Mouse (Mus musculus) right cerebral cortex, postnatal 4 days (tissue): ENCODE results near the gene Sox12.
"Not testable (repeated sequence)": the region's sequence is repeated elsewhere in the genome, so short reads cannot be mapped to it uniquely, and the experiment has no call there.

ENCODE experiments used
- DNase-seq: peaks from one replicate; pipeline ENCODE4 v3.0.0-alpha.2; 2022

Gene Sox12

DNA sequence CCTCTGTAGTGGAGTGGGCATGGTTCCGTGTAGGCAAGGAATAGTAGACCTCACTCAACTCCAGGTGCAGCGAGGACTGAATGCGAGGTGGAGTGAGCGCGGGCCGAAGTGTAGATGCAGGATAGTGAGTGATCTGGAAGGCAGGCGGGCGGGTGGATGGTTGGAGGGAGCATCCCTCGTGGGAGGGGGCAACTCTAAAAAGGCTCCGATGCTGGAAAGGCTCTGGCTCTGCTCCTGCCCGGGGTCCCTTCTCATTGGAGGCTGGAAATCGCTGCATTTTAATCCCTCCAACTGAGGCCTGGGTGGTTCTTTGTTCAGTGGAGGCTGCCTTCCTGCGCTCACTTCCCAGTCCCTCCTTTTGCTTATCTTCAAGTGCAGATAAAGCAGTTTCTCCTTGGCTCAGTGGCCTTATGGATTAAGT lies 1.3 kb upstream of the Sox12 start:
- DNase-seq: peak; percentile 69

DNA sequence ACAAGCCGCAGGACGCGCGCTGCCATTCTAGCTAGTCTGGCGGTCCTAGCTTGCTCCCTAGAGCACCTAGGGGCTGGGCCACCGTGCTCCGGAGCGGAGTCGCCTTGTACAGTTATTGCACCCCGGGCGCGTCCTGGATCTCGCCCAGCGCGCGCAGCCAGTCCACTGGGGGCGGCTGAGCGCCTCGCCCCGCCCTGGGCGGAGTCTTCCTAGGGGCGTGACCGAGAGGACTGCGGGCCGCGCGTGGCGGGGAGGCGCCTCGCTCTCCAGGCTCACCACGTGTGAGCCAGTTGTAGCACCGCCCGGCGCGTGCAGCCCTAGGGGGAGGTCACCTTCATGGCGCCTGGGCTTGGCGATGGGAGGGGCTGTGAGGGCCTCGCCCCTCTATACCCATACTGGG lies 828 bp upstream of the Sox12 start:
- peak; percentile 90 for DNase-seq

DNA sequence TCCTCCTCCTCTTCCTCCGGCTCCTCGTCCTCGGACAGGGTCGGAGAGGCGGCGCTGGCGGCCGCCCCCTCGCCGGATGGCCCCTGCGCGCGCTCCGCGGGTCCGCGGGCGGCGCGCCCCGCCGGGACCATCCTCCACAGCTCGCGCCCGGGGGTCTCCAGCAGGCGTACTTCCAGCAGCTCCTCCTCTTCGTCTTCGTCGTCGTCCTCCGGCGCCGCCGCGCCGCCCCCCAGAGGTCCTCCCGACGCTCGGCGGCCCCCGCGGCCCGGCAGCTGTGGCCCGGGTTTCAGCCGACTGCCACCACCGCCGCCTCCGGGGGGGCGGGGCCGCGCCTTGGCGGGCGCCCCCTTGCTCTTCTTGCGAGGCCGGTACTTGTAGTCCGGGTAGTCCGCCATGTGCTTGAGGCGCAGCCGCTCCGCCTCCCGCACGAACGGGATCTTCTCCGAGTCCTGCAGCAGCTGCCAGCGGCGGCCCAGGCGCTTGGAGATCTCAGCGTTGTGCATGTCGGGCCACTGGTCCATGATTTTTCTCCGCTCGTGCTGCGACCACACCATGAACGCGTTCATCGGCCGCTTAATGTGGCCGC lies 766 bp downstream of the Sox12 start:
- peak; percentile 79 for DNase-seq

DNA sequence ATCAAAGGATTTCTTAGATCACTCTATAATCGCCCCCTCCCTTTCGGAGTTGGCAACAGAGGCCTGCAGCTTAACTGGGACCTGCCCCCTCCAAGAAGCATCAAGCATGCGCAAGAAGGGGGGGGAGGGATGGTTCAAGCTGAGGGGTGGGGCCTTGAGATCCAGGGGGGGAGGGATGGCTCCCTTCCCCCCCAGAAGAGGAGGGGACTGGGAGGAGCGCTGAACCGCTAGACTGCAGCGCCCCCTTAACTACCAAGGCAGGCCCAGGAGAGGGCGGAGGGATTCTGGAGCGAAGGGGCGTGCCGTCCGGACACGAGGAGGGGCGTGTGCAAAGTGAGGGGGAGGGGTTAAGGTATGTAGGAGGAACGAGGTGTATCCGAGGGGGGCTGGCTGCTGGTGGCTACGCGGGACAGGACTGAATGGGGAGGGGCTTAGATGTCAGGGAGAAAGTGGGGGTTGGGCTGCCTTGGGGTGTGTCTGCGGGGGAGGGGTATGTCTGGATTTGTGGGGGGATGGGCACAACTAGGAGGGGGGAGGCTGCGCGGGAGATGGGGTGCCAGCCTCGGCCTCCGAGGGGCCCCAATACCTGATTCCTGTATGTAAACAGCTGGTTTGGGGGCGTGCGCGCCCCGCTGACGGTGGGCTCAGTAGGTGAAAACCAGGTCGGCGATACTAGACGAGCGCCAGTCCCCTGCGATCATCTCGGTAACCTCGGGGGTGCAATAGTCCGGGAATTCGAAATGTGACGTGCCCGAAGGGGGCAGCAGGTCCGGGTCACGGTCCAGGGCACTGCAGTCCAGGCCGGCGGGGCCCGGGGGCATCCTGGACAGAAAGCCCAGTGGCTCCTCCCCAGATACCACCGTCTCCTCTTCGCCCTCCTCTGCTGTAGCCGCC lies 1.5 kb downstream of the Sox12 start:
- DNase-seq: peak; percentile 81

DNA sequence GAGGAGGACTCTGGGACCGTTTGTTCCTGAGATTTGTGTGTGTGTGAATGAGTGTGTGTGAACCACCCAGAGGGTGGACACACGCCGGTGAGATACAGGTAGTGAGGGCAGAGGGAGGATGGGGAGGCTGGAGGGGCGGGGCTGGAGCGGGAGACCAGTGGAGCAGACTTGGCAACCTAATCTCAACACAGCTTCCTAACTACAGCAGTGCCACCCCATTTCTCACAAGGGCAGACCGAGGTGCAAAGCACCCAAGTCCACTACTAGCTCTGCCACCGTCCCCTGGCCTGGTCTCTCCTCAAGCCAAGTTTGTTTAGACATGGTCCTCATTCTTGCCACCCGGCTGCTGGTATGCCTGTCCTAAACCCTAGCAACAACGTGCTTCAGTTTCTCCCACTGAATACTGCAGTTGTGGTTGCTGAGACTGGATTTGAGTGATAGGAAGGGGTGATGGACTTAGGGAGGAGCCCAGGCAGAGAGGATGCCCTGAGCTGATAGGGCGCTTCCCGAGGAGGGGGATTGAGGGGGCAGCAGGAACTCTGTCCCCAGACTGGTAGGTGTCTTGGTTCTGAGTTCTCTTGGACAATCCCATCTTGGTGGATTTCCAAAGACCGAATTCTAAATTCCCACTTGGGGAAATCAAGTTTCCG lies 2.5 kb downstream of the Sox12 start:
- no peak for DNase-seq

DNA sequence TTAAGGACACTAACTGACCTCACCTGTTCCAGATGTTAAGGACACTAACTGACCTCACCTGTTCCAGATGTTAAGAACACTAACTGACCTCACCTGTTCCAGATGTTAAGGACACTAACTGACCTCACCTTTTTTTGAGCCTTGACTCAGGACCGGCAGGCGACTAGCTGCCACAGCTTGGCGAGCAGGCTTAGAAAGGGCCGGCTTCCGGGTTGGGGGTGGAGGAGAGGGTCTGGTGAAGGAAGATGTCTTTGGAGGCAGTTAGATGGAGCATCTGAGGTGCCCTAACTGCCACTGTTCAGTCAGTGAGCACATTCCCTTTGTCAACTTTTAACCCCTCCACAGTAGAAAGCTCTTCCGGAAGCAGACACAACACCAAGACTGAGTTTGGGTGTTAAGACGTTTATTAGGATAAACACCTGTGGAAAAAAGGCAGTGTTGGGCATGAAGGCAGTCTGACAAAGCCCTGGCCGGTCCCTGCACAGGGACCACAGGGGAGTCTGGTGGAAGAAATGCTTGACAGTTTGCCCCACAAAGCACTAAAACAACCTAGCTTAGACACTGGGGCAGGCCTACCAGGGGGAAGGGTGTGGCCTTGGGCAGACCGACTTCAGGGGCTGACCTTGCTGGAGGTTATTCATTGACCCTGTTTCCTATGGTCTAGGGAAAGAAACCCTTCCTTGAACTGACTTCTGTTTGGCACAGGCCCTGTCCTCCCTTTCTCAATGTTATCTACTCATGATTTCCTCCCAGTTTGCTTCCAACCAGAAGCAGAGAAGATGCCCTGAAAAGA lies 4.4 kb downstream of the Sox12 start:
- no peak for DNase-seq

DNA sequence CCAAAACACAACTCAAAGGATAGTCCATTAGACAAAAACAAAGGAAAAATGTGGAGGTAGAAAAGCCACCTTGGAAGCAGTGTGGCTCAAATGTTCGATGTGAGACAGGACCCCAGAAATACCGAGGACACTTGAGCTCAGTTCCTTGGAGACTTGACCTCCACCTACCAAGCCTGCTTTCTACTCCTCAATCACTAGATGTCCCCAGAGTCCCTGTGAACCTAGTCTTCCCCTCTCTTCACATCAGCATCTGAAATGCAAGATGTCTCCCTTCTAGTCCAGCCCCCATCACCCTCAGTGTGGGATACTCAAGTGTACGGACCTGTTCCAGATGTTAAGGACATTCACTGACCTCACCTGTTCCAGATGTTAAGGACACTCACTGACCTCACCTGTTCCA lies 5.1 kb downstream of the Sox12 start:
- DNase-seq: no peak

DNA sequence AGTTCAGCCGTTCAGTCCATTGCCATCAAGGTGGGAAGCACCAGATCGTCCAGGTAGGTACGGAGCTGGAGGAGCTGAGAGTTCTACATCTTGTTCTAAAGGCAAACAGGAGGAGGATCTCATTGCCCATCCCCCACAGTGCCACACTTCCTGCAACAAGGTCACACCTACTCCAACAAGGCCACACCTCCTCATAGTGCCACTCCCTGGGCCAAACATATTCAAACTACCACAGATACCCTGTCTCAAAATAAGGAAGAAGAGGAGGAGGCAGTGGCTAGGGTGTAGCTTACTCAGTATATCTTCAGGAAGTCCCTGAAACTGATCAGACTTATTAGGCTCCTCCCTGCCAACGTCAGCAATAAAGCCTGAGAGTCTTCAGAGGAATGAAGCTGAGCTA lies 13.7 kb downstream of the Sox12 start:
- no peak for DNase-seq

DNA sequence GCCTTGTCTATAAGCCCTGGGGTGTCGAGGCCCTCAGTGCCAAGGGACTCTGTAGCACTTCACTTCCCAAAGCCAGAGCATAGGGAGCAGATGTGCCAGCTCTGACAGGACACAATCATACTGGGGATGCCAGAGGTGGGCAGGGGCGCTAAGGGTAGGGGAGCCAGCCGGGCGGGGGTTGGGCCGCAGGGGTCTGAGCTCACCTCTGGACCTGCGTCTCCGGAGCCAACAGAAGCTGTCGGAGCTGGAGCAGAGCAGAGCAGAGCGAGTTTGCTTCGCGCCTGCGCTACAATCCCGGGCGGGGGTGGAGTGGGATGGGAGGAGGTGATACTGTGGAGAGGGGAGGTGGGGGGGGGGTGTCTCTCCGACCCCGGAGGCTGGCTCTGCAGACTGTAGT lies 21.5 kb downstream of the Sox12 start, which contains the start of gene Nrsn2:
Gene Nrsn2 (minus strand): TSS at position 294 of the 397 bp plus-strand sequence.
- DNase-seq: peak; percentile 56

DNA sequence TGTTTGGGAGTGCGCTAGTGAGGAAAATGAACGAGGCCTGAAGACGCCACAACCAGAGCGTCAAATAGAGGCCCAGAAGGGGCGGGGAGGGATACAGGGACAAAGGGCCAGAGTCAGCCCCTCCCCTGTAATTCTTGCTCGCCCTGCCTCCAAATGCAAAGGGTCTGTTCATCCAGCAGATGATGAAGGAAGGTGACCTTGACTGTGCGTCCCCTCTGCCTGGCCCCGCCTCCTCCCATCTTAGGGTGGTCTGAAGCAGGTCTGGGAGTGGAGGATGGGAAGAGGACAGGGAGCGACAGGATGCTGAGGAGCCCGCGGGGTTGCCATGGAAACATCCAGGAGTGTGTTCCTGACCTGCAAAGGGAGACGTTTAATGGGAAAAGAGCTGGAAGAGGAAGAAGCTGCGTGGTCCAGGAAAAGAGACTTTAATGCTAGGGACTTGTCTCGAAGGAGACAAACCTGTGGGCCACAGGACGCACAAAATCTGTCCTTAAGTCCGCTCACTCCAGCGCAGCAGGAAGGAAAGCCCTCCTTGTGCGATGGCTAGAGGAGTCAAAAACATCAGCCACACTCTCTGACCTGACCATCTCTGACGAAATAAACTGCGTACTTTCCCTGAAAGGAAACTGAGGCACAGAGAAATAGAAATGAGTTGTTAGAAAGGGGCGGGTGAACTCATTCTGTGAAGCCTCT lies 22.1 kb downstream of the Sox12 start:
- DNase-seq: peak; percentile 54

DNA sequence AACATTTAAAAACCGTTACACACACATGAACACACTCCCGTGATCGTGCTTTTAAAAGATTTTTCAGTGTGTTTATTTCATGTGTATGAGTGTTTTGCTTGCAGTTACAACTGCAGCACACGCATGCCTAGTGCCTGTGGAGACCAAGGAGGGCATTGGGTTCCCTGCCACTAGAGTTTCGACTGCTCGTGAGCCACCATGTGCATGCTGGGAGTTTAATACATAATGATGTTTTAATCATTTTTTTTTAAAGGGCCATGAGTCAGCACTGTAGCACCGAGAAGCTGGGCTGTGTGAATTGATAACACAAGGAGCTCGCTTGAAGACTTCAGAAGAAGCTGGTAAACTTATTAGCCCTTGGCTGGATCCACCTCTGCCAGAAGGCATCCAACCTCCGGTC lies 24.3 kb downstream of the Sox12 start:
- DNase-seq: no peak

DNA sequence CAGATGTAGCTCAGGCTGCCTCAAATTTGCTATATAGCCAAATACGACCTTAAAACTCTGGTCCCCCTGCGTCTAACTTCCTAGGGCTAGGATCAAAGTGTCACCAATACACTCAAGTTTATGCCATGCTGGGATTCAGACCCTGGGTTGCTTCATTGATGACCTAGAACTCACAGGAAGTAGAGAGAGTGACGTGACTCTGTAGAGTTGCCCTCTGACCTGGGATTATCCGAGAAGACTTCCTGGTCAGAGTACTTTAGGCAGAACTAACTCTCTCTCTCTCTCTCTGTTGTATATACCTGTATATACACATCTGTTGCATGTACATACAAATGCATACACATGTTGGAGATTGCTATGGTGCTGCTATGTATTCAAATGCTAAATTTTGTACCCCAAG lies 25.2 kb downstream of the Sox12 start:
- DNase-seq: no peak

DNA sequence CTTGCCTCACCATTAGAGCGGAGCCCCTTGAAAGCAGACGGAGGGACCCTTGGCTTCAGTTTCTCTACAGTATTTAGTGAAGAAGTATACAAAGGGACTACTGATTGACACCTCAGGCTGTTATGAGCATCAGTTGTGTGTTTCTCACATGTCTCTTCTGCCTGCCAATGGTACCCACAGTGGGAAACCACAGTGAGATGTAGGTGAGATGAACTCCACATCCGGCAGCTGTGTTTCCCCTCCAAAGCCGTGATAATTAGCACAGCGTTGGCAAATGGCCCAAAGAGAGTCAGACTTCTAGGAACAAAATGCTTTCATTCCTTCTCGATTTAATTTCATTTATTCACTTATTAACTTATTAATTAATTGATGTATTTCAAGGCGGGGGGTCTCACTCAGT lies 25.8 kb downstream of the Sox12 start:
- no peak for DNase-seq

DNA sequence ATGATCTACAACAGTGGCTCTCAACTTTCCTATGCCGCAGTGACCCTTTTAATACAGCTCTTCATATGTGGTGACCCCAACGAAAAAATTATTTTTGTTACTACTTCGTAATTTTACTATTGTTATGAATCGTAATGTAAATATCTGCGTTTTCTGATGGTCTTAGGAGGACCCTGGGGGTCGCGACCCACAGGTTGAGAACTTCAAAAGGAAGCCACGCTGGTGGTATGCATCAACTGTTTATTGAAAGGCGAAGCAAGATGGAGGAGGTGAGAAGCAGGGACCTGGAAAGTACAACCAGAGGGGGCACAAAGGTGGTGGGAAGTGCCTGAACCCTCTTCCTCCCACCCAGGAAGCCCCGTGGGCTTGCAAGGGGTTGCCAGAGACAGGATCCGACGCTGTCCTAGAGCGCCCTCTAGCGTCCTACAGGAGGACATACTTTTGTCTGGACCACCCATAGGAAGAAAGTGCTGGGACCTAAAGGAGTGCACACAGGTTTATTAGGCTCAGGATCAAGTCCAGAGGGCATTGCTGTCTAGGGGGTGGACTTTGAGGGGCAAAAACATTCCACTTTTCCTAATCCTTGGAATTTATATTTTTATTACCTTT lies 29.2 kb downstream of the Sox12 start:
- DNase-seq: peak; percentile 54

DNA sequence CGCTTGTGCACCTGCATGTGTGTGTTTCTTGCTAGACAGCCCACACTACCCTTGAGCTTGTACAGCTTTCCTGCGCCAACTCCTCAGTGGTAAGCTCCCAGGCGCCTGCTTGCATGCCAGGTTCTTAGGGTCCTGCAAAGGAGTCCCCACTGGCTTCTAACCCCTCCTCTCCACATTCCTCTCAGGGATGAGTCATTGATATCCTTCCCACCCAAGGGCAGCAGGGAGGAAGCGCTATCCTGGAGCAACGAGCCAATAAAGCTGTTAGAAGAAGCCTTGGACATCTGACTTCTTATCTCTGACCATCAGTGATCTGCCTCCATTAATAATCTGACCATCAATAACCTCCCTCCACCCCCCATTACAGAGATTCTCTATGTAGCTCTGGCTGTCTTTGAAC lies 29.9 kb downstream of the Sox12 start:
- DNase-seq: no peak

DNA sequence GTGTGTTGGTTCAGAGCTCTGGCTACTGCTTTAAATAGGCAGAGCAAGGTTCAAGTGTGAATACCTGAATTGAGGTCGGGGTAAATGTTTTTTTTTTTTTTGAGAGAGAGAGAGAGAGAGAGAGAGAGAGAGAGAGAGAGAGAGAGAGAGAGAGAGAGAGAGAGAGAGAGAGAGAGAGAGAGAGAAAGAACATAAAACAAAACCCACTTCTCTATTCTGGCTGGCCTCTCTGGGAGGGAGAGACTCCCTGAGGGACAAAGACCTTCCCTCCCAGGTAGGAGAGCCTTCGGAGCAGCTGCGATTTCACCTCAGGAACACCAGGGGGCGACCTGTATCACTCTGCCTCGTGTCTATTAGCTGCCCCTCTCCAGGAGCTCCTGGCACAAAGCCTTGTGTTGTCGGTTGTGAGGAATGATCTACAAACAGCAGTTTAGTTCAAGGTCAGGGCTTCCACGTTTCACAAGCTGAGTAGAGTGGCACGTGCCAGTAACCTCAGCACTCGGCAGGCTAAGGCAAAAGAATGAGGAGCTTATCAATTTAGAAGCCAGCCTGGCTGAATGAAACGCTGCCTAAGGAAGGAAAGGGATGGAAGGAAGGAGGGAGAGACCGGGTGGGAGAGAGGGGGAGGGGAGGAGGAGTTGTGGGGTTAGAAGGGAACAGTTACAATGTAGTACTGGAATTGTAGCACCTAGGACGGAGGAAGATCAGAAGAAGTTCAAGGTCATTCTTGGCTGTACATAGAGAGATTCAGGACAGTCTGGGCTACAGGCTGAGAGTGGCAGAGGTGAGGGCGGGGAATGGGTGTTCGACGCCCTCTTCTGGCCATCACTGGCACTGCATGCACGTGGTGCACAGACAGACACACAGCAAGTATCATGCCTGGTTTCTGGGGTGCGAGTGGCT lies 34.4 kb downstream of the Sox12 start:
- peak; percentile 69 for DNase-seq

DNA sequence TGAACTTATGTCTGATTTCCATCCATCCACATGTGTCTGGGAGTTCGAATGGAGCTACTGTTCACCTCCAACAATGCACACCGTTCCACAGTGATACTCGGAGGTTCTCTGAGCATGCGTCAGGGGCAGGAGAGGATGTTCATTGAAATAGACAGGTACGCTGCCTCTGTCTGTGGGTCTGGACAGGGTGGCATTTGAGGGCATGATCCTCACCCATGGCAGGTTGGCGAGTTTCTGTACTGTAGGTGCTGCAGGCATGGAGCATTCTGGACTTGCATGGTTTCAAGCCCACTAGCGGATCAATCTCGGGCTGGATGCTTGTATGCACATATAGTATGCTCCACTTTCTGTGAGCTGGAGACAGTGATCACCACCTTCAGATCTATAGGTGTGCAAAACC lies 36.7 kb downstream of the Sox12 start:
- DNase-seq: no peak

DNA sequence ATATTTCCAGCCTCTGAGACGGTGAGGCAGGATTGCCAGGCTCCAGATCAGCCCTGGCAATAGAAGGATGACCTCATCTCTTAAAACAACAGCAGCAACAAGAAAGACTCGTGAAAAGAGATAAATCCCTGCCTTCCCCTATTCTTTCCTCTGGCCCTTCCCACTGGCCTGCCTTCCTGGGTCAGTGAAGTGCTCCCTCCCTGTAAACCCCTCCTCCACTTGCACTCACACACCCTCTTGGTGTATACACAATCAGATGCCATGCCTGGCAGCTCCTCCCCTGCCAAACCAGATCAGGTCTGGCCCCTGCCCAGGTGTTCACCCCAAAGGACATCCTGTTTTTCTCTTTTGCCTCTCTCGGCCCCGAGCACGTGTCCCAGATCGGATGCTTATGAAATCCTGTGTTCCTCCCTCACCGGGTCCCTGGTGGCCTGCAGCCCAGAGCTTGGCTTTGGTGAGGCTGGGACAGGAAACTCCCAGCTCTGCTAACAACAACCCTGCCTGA lies 37.5 kb downstream of the Sox12 start:
- no peak for DNase-seq

DNA sequence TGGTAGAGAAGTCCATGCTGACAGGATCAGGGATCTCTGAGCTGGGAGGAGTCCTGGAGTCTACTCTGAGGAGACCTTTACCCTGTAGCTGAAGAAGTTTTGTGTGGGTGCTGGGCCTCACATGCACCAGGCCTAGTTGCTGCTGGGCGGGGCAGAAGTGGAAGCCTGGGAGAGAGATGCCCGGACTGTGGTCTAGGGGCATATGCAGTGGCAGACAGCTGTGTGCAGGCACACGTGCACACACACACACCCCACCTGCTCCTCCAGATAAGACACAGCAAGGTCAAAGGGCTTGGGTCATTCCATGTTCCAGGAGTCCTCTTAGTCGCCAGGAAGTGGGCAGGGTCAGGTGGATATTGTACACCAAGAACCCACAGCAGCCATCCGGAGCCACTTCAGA lies 38.2 kb downstream of the Sox12 start:
- DNase-seq: no peak

DNA sequence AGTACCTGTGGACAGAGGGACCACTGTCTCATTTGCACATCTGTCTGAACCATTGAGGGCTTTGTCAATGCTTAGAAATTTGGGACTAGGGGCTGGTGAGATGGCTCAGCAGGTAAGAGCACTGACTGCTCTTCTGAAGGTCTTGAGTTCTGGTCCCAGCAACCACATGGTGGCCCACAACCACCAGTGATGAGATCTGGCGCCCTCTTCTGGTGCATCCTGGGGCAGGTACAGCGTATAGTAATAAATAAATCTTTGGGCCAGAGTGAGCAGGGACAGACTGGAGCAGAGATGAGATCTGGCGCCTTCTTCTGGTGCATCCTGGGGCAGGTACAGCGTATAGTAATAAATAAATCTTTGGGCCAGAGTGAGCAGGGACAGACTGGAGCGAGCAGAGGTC lies 38.9 kb downstream of the Sox12 start:
- not testable (repeated sequence) for DNase-seq

DNA sequence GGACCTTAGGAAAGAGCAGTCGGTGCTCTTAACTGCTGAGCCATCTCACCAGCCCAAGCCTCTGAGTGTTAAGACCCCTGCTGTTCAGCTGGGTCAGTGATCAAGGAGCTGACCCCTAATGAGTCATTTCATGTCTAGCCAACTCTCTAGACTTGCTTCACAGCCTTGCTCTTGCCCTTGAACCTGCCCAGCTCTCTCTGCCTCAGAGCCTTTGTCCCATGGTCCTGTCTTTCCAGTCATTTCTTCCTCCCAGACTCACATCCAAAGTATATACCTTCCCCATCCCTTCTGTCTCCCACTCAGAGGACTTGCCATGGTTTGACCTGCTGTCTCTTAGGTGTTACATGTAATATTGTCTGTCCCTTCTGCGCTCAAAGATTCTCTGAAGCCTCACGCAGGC lies 40.6 kb downstream of the Sox12 start:
- no peak for DNase-seq
